Mouse (Mus musculus) cerebellum, adult 2 months (tissue): ENCODE data around the gene Msh3.

ENCODE experiments used
- CTCF ChIP-seq: fragments of 200-500 bp; IDR thresholded peaks from 2 replicates; pipeline ENCODE4 v1.5.1; 2011; ENCODE audit warnings: low read depth, mild to moderate bottlenecking, control low read depth, low read length, moderate library complexity, borderline replicate concordance; ENCODE audit not compliant: insufficient read depth
- POLR2A ChIP-seq: fragments of 200-500 bp; IDR thresholded peaks from 2 replicates; pipeline ENCODE4 v1.6.1; 2011; ENCODE audit warnings: low read length, control low read depth, borderline replicate concordance; ENCODE audit not compliant: insufficient read depth

DNA sequence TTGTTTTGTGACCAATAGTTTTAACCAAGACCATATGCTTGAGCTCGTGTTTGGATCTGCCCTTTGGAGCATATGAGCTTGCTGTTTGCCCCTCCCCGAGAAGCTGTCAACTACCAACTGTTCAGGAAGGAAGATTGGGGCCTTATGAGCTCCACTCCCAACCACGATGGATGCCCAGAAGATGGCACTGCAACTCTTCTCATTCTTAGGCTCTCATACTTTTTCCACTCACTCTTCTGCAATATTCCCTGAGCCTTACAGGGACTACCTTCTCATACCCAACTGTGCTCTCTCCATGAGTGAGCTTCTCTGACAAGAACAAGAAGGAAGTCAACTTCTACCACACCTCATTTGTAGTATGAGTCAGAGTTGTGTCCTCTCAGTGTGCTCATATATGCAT, 87.7 kb downstream of the Msh3 start:
- TF ChIP-seq POLR2A (no peak), CTCF (no peak)
